Mouse (Mus musculus) olfactory bulb, adult 2 months (tissue): ENCODE data around the gene Gpr12. TPM values are rescaled to one million over a fixed set of nuclear protein-coding genes. Genes with fewer than 3 reads are reported as not detected.
A peak's percentile ranks its signal among the peaks of the same experiment; 100 is the strongest.
"Not testable (repeated sequence)": the region's sequence is repeated elsewhere in the genome, so short reads cannot be mapped to it uniquely, and the experiment has no call there.

ENCODE experiments used
- H3K27ac ChIP-seq: fragments of 200-500 bp; 2 replicates; pipeline ENCODE4 v1.5.1; 2012; ENCODE audit warnings: low read depth, low read length; ENCODE audit not compliant: insufficient read depth
- H3K4me1 ChIP-seq: fragments of 200-500 bp; 2 replicates; pipeline ENCODE4 v1.6.1; 2012; ENCODE audit warnings: low read length; ENCODE audit not compliant: control insufficient read depth, insufficient read depth
- H3K4me3 ChIP-seq: fragments of 200-500 bp; 2 replicates; pipeline ENCODE4 v1.5.1; 2012; ENCODE audit warnings: mild to moderate bottlenecking, low read depth, low read length, moderate library complexity; ENCODE audit not compliant: insufficient read depth
- CTCF ChIP-seq: fragments of 200-500 bp; IDR thresholded peaks from 2 replicates; pipeline ENCODE4 v1.5.1; 2012; ENCODE audit warnings: low read depth, mild to moderate bottlenecking, low read length, moderate library complexity; ENCODE audit not compliant: insufficient read depth
- POLR2A ChIP-seq: fragments of 200-500 bp; IDR thresholded peaks from 2 replicates; pipeline ENCODE4 v1.6.1; 2012; ENCODE audit warnings: mild to moderate bottlenecking, low read depth, low read length, moderate library complexity; ENCODE audit not compliant: insufficient read depth
- WGBS: fragments of 180-500 bp; shearing (Covaris S2); methylation state at CpG from one replicate; pipeline ENCODE4 v1.1.7; 2018; 5-methylcytosine and 5-hydroxymethylcytosine counted together
- polyA plus RNA-seq: library from polyadenylated mRNA; stranded (reverse); fragments of >200 nt; gene quantifications from 2 replicates; pipeline ENCODE4 v1.2.4, GENCODE M21; 2012; ENCODE audit warnings: low replicate concordance; ENCODE audit not compliant: missing spikeins, insufficient read depth, insufficient read length

The Gpr12 gene
- polyA plus RNA-seq, 1 experiment = not detected

DNA sequence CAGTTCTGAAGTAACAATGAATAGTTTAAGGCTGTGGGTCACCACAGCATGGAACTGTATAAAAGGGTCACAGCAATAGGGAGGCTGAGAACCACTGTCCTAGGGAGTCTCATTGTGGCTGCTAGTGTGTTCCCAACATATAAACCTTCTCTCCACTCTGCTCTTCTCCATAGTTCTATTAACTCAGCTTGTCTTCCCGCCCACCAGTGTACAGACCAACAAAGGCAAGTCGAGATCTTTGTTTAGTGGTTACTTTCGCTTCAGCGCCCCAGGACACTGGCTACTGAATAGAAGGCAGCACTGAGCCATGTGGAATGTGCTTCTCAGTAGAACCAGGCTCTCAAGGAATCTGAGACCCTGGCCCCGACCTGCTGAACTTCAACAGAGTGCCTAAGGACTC lies 7.5 kb upstream of the Gpr12 start:
- Histone ChIP-seq H3K27ac (no peak overlapping the region), H3K4me3 (no peak overlapping the region), H3K4me1 (peaks cover 5% of the 10 kb centered on the region)
- WGBS = 31% methylated on average over 5 of the region's 5 CpGs
- TF ChIP-seq CTCF = no peak

GRCm38 (mm10) chr5:146591636-146592035 lies 6.6 kb upstream of the Gpr12 start:
- 82% methylated on average over 4 of the region's 4 CpGs for WGBS
- TF ChIP-seq POLR2A (no peak), CTCF (no peak)

GRCm38 (mm10) chr5:146590987-146591386 lies 5.9 kb upstream of the Gpr12 start:
- 40% methylated on average over 4 of the region's 4 CpGs for WGBS
- Histone ChIP-seq H3K27ac (no peak overlapping the region), H3K4me3 (no peak overlapping the region)

More at GRCm38 (mm10) chr5:146591636-146592035, 6.6 kb upstream of the Gpr12 start:
- Histone ChIP-seq H3K27ac (no peak overlapping the region), H3K4me3 (no peak overlapping the region), H3K4me1 (peaks cover 5% of the 10 kb centered on the region)

DNA sequence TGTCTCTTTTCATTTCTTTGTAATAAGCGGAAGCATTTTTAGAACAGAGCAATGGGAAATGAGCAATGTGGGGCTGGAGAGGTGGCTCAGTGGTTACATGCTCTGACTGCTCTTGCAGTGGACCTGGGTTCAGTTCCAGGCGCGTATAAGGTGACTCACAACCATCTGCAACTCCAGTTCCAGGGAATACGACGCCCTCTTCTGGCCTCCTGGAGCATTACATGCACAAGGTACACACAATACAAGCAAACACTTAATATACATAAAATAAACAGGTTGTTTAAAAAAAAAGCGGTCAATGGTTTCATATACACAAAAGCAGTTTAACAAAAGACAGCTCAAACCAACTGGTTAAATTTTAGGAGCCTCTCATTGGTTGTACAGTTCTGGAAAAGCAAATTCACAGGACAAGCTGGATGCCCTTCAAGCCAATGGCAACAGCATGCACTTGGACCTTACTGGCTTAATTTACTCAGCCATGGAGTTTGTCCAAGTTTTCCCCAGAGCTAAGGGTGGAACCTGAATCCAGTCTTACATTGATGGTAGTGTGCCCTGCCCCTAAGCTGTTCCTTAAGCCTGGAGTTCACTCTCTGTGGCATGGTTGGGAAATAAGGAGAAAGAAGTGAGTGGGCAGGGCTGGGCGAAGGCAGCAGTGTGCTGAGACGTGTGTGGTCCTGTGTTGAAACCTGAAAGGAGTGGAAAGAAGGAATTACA lies 1.5 kb upstream of the Gpr12 start:
- peaks cover 11% of the 10 kb centered on the region; the same call in 1 of the 2 replicates for H3K4me1 ChIP-seq
- no peak overlapping the region for H3K4me3 ChIP-seq
- no peak for TF ChIP-seq POLR2A
- TF ChIP-seq CTCF = no peak
- 74% methylated on average over 8 of the region's 8 CpGs for WGBS
- no peak overlapping the region for H3K27ac ChIP-seq

More at GRCm38 (mm10) chr5:146590987-146591386, 5.9 kb upstream of the Gpr12 start:
- peaks cover 2% of the 10 kb centered on the region; the same call in 1 of the 2 replicates for H3K4me1 ChIP-seq
- no peak for TF ChIP-seq CTCF
- no peak for TF ChIP-seq POLR2A

GRCm38 (mm10) chr5:146585307-146585651 lies 240 bp upstream of the Gpr12 start:
- Histone ChIP-seq H3K4me1 (peaks cover 9% of the 10 kb centered on the region; the same call in 1 of the 2 replicates), H3K4me3 (peak overlapping the region; percentile 66), H3K27ac (no peak overlapping the region)
- 6% methylated on average over 10 of the region's 10 CpGs for WGBS
- no peak for TF ChIP-seq CTCF
- TF ChIP-seq POLR2A = no peak

GRCm38 (mm10) chr5:146584156-146584477 lies 922 bp downstream of the Gpr12 start:
- TF ChIP-seq CTCF (no peak), POLR2A (no peak)
- WGBS = 2% methylated on average over 10 of the region's 10 CpGs
- H3K27ac ChIP-seq = no peak overlapping the region
- H3K4me3 ChIP-seq = peak overlapping the region; percentile 66
- H3K4me1 ChIP-seq = peaks cover 9% of the 10 kb centered on the region; the same call in 1 of the 2 replicates

GRCm38 (mm10) chr5:146576668-146577067 lies 8.4 kb downstream of the Gpr12 start:
- no peaks in the 10 kb centered on the region for H3K4me1 ChIP-seq
- no peak overlapping the region for H3K27ac ChIP-seq
- no peak for TF ChIP-seq POLR2A
- TF ChIP-seq CTCF = no peak
- no peak overlapping the region for H3K4me3 ChIP-seq
- 89% methylated on average over 3 of the region's 3 CpGs for WGBS

- 97% methylated on average over 4 of the region's 4 CpGs for WGBS
- not testable (repeated sequence) for H3K4me1 ChIP-seq, H3K27ac ChIP-seq, H3K4me3 ChIP-seq
Measured at GRCm38 (mm10) chr5:146572735-146573042, 12.3 kb downstream of the Gpr12 start.

GRCm38 (mm10) chr5:146571830-146572734 lies 13.0 kb downstream of the Gpr12 start:
- not testable (repeated sequence) for H3K4me1 ChIP-seq, H3K27ac ChIP-seq, H3K4me3 ChIP-seq
- 40% methylated on average over 6 of the region's 6 CpGs for WGBS

- H3K4me1 ChIP-seq, H3K4me3 ChIP-seq, H3K27ac ChIP-seq: not testable (repeated sequence)
- WGBS = 92% methylated on average over 6 of the region's 6 CpGs
Measured at GRCm38 (mm10) chr5:146570179-146570578, 14.9 kb downstream of the Gpr12 start.
